Mouse (Mus musculus): ENCODE results near the gene Olfr318.
"Not testable (repeated sequence)": the region's sequence is repeated elsewhere in the genome, so short reads cannot be mapped to it uniquely, and the experiment has no call there.

Olfr318 gene

GRCm38 (mm10) chr11:58723914-58724313 lies at the start of gene Olfr318:
Gene Olfr318 (minus strand): TSS chr11:58724014.
- no peak for DNase-seq

- DNase-seq: no peak
These were observed 49.1 kb upstream of the Olfr318 start, which contains the start of gene Olfr315 for GRCm38 (mm10) chr11:58772888-58773287. Gene Olfr315 (plus strand): TSS chr11:58773188.

- DNase-seq: no peak
These were observed 28.6 kb upstream of the Olfr318 start, which contains the start of gene Olfr316 for GRCm38 (mm10) chr11:58752434-58752833. Gene Olfr316 (plus strand): TSS chr11:58752734.

GRCm38 (mm10) chr11:58751096-58751495 lies 27.3 kb upstream of the Olfr318 start:
- not testable (repeated sequence) for DNase-seq

- no peak for DNase-seq
These were observed 15.0 kb upstream of the Olfr318 start, which contains the start of gene Olfr317 for GRCm38 (mm10) chr11:58738792-58739262. Gene Olfr317 (minus strand): TSS chr11:58739212.

GRCm38 (mm10) chr11:58733372-58733771 lies 9.6 kb upstream of the Olfr318 start:
- DNase-seq: no peak

- peak; percentile 14 to 41 for DNase-seq
These were observed 4.3 kb upstream of the Olfr318 start for GRCm38 (mm10) chr11:58727896-58728650.

- no peak for DNase-seq
These were observed 4.1 kb downstream of the Olfr318 start for GRCm38 (mm10) chr11:58719701-58720100.

GRCm38 (mm10) chr11:58717723-58718122 lies 6.1 kb downstream of the Olfr318 start:
- not testable (repeated sequence) for DNase-seq

GRCm38 (mm10) chr11:58709086-58709485 lies 14.7 kb downstream of the Olfr318 start:
- DNase-seq: no peak

GRCm38 (mm10) chr11:58698862-58699261 lies 25.0 kb downstream of the Olfr318 start, which contains the start of gene Olfr319:
Gene Olfr319 (plus strand): TSS chr11:58699162.
- DNase-seq: no peak

GRCm38 (mm10) chr11:58680799-58681198 lies 43.0 kb downstream of the Olfr318 start, which contains the start of gene Olfr320:
Gene Olfr320 (plus strand): TSS chr11:58681099.
- DNase-seq: no peak

- no peak for DNase-seq
These were observed 52.0 kb downstream of the Olfr318 start for GRCm38 (mm10) chr11:58671825-58672224.

- DNase-seq: no peak
These were observed 54.6 kb downstream of the Olfr318 start for GRCm38 (mm10) chr11:58669252-58669651.

Measured in kidney, postnatal 4 days (tissue).